Mouse (Mus musculus) activated CD4-positive, CD25-positive, alpha-beta regulatory T cell, adult 4 months (primary cell): ENCODE results near the gene Toe1. TPM values are rescaled to one million over a fixed set of nuclear protein-coding genes. Genes with fewer than 3 reads are reported as not detected.
"Not testable (repeated sequence)": the region's sequence is repeated elsewhere in the genome, so short reads cannot be mapped to it uniquely, and the experiment has no call there.

Experiments
- ATAC-seq: one replicate; pipeline ENCODE4 v1.8.0; 2017
- polyA plus RNA-seq, 2 experiments: library from polyadenylated mRNA; unstranded; fragments of 100-300 nt; shearing (Covaris generic); gene quantifications; one replicate each; pipeline ENCODE4 v1.2.1; 2017

Gene Toe1
- polyA plus RNA-seq: 10 to 100 TPM; 23.7 to 29.3 TPM

DNA sequence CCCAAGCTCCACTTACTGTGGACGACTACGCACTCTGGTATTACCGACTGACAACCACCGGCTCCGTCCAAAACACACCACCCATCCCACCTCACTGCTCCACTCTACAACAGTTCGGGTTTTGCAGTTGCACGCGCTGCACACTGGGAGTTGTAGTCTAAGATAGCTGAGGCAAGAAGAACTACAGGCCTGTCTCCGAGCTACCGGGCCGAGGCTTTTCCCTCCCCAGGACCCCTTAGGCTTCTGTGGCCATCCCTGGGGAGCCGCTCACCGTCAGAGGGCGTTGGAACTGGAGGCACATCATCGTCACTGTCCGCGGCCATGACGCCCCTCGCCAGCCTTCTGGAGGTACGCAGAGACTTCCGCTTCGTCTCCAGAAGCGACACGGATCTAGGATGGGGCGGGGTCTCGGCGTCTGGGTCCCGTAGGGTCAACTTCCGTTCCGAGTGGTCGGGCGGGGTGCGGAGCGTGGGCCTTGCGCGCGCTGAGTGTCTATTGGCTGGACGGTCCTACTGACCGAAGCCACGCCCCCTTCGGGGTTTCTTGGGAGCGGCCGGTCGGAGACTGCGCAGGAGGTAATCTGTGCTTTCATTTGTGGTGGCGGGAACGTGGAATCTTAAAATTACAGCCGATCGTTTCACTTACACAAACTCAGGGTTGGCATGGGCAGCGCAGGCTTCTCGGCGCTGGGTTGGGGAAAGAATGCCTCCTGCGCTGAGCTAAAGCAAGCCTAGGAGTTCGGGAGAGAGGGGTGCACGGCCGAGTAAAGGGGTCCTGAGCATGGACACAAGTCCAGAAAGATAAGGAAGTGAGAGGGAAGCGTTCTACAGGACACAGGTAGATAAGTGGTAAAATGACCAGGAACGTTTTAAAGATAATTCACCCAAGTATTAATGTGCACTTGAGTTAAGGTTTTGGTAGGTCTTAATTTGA lies at the start of gene Toe1, which contains the start of gene Mutyh:
Gene Toe1 (minus strand): TSS at position 444 of the 933 bp plus-strand sequence.
Gene Mutyh (plus strand): TSS at position 527 of the 933 bp plus-strand sequence.
- ATAC-seq: peak; percentile 98

DNA sequence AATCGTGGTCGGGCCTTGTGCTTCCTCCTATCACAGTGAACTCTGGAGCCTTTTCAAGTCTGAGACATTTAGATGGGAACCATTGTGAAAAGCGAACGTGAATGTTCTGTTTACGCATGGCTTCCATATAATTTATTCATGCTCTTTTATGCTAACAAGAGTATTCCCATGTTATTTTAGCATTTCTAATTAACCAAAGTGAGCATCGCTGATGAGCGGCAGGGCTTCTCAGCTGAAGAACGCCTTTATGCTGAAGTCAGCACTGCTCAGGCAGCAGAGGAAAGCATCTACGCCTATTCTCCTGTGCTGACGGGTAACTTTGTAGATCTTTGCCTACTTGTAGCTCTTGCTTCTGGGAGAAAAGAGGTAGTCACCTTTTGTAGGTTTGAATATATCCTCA lies 49.8 kb upstream of the Toe1 start:
- no peak for ATAC-seq

DNA sequence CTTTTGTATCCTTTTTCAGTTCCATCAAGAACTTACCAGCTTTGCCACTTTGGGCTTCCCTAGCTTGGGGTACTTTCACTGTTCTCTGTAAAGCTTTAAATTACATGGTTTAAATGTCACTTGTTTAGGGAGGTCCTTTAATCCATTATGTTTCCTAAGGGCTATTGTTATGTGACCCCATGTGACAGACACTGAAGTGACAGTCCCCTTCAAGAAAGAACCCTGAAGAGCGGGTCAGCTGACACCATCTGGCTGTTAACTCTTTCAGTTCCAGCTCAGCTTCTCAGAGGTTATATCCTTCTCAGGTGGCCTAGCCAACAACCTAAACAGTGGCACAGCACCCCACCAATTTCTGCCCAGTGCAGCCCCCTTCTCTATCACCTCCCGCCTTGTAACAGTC lies 46.8 kb upstream of the Toe1 start:
- ATAC-seq: no peak

DNA sequence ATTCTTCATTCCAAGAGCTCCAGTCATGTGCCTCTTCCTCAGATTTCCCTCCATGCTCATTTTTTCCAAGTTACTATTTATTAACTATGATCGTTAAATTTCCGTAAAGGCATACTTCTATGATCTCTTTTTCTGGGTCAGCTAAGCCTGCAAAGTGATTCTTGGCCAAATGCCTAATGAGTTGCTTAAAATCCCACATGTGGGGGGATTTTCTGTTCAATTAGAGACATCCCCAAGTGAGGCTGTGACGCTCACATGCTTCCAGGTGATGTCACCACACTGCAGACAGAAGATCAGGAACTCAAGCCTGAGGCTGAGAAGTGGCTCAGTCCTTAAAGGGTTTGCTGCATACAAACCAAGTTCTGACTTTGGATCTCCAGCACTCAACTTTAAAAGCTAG lies 42.5 kb upstream of the Toe1 start:
- ATAC-seq: no peak

DNA sequence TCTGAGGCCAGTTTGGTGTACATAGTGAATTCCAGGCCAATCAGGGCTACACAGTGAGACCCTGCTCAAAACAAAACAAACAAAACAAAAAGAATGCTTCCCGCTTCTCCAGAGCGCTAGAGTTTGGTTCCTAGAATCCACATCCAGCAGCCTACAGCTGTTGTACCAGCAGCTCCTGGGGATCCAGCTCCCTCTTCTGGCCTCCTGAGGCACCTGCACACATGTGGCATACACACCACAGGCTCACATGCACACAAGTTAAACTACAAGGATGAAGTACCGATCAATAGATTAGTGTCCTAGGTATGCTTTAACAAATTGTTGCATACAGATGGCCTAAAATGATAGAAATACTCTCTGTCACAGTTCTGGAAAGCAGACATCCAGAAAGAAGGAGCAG lies 36.9 kb upstream of the Toe1 start:
- ATAC-seq: no peak

DNA sequence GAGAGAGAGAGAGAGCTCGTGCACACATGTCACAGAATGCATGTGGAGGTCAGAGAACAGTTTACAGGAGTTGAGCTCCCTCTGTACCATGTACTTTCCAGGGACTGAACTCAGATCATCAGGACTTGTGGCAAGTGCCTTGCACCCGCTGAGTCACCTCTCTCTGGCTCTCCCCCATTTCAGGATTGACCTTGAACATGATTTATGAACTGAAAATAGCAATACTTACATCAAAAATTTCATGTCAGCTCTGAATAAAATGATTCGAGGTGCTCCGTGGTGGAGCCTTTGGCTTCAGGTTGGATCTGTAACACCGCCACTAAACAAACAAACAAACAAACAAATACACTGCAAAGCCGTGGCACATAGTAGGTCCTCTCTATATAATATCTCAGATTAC lies 33.4 kb upstream of the Toe1 start:
- ATAC-seq: no peak

DNA sequence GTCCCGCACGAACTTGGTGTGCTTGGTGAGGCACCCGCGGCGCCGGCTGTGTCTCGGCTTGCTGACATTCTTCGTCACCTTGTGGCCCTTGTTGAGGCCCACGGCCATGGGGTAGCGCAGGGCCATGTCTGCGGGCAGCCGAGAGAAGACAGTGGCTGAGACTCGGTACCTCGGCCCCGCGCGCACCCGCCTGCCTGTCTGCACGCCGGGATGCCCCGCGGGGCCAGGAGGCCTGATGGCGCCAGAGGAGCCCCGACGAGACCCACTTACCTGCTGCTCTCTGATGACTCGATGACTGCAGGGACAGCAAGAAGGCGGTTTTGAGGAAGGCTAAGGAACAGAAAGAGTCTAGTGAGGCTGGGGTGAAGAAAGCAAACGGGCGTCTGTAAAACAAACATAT lies 32.7 kb upstream of the Toe1 start:
- ATAC-seq: not testable (repeated sequence)

DNA sequence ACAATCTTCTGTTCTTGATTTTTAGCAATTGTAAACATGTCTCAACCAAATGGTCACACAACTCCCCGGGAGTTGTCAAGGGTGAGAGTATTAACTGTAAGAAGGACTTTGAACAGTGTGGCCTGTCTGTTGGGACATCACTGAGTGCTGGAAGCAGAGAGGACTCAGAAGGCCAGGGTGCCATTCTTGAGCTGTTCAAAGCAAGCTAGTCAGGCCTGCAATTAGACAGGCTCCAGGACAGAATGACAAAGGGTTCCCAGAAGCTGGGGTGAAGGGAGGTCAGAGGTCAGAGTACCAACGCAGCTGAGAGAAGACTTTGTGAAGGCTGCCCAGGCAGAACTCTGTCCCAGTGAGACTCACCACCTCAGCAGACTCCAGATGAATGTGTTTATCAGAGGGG lies 31.6 kb upstream of the Toe1 start:
- ATAC-seq: no peak

DNA sequence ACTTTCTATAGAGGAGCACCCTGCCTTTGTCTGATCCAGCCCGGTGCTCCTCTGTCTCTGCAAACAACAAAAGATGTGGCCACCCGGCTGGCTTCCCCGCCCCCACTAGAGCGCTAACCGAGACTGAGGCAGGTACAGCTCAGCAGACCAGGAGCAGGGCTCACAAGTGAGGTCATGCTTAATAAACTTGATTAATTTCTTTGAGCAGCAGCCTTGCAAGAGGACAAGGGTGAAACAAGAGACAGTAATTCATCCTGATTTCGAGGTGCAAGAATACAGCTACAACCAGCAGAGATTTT lies 22.6 kb upstream of the Toe1 start:
- no peak for ATAC-seq

DNA sequence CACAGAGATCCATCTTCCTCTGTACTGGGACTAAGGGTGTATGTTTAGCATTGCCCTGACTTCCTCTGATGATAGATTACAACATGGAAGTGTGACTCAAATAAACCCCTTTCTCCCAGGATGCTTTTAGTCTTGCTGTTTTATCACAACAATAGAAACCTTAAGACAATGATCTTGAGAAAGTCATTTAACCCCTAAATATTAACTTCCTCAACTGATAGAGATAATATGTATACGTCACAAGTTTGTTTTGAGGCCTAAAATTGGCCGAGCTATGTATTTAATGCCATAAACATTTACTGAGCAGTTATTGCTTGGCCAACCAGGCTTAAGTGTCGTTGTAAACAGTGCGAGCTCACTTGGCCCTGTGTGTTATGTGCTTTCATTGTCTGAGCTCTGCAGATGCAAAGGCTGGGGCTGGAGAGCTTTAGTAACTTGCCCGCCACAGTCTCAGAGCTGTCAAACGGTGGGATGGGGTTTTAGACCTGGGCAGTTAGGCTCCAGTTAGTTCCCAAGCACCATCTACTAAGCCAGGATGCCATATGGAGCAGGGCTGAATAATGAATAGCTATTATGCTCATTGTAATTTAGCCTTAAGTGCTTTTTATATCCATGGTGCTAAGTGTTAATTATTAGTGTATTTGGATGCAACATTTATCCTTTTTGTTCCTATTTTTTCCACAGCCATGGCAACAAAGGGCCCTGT lies 22.1 kb upstream of the Toe1 start:
- ATAC-seq: no peak

DNA sequence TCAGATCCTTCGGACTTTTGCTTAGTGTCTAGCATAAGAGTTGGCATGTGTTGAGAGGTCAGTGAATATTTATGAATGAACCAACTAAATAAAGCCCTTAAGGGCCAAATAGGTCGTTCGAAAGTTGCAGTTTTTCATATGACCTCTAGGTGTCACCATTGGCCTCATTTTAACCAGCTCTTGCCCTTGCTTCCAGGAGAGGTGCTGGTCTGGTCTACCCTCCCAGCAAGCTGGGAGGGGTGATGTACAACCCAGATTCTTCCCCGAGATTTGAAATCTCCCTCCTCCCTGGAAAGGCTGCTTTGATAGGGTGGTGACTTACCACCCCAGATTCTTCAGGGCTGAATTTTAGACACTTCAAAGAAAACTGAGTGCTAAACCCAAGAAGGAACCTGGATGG lies 20.4 kb upstream of the Toe1 start:
- ATAC-seq: peak; percentile 41

DNA sequence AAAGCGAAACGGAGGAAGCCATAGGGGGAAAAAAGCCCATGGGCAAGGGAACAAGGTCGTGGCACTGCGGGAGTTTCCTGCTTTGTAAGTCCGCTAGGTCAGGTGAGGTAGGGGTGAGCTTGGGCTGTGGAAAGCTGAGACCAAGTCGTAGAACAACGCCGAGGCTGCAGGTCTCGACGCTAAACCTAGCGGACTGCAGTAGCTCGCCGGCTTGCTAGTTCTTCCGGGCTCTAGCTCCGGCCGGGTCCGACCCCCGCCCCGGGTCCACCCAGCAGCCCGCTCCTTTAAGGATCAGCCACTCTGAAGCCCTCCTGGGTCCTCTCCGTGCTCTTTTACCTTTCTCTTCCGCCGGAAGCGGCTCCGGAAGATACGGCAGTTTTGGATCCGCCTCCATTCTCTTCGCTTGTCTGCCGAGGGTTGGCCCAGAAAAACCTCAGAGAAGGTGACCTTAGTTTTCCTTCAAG lies 17.1 kb upstream of the Toe1 start:
- ATAC-seq: peak; percentile 83

DNA sequence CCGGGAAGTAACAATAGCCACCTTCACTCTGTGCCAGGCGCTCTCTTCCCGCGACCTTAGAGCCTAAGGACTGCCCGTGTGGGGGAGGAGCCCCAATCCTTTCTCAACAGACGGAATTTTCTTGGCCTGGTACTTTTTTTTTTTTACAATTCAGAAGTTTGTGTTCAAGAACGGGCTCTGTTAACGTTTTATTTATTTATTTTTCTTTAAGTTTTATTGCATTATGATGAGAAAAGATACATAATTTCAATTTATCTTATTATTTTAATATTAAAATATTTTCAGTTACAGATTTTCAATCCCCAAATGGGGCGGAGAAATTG lies 14.2 kb upstream of the Toe1 start, which contains the start of gene Hpdl:
Gene Hpdl (minus strand): TSS at position 14 of the 323 bp plus-strand sequence.
- ATAC-seq: peak; percentile 15

DNA sequence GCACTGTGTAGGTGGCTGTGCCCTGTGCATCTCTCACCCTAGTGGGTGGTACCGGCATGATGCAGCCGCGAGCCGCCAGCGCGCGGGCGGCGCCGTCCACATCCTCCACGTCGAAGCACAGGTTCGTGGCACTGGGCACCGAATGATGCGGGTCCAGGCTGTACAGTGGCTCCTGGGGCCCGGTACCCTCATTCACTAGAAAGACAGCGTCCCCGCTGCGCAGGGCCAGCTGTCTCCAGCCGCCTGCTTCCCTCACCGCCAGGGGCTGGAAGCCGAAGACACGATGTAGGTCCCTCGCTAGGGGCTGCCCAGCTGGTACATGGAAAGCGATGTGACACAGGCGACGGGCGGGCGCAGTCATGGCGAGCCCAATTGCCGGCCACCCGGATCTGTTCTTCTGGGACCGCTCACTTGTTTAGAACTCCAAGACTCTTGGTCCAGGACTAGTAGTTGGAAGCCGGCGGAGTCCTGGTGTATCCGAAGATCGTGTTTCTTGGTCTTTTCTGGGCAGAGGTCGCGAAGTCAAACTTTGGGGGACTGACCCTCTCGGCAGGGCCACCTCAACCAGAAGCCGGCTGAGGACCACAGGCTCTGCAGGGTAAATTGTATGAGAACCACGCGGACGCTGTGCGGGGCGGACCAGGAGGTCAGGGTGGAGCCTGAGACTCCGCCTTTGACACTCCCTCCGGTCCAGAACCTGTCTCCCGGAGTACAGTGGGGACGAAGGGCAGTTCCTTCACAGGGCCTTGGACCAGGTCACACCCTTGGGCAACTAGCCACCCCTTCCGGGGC lies 13.7 kb upstream of the Toe1 start:
- peak; percentile 64 for ATAC-seq

DNA sequence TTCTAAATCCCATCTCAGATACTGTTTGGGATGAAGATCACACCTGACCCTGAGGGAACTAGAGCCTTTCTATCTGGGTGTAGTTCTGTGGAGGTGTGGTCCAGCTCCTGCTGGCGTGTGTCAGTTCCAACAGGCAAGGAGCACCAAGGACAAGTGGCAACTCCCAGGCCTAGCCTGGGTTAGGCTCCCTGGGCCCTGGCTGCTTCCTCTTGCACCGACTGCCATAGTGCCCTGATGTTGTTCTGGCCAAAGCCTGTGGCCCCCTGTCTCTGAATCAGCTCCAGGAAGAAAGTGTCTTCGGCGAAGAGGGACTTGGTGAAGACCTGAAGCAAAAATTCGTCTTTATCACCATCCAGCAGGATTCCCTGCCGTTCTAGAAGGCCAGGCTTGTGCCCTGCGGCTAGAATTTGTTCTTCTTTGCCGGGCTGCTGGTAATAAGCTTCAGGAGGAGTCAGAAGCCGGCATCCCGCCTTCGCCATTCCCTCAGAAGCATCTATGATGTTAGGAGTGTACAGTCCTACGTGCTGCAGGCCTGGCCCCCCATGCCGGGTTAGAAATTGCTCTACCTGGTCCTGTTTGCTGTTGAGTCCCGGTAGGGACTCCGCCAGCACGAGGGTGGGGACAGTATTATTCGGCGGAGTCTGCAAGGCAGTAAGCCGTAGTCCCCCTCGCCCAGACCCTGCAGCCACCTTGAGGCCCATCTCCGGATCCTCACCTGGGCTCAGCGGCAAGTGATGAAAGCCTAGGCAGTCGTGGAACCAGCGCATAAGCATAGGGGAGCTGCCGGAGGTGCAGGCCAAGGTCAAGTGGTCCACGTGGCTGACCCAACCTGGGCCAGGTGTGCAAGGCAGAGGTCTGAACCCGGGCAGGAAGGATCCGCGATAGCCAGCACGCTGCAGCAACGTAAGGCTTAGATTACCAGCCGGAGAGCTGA lies 12.8 kb upstream of the Toe1 start:
- no peak for ATAC-seq

DNA sequence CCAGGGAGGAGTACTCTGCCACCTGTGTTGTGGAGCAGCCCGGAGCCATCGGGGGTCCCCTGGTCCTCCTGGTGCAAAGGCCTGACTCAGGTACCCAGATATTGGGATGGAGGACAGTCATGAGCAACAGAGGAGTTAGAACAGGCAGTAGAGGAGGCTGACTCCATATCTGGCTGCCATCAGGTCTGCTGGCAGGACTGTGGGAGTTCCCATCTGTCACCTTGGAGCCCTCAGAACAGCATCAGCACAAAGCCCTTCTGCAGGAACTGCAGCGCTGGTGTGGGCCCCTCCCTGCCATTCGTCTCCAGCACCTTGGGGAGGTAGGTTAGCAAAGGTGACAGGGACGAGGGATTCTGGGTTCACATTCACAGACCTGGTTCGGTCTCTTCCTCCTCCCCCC lies 10.0 kb upstream of the Toe1 start:
- no peak for ATAC-seq

DNA sequence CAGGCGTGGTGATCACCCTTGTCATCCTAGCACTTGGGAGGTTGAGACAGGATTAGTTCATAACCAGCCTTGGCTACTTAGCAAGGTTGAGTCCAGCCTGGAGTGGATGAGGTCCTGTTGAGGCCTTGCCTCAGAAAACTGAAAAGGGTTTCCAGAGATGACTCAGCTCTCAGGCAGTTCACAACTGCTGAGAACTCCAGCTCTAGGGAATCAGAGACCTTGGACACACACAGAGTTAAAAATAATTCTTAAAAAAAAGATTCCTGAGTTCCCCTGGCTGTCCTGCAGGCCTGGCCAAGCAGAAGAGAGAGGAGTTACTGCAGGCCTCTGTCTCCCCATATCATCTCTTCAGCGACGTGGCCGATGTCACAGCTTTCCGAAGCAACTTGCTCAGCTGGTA lies 7.8 kb upstream of the Toe1 start:
- ATAC-seq: no peak

DNA sequence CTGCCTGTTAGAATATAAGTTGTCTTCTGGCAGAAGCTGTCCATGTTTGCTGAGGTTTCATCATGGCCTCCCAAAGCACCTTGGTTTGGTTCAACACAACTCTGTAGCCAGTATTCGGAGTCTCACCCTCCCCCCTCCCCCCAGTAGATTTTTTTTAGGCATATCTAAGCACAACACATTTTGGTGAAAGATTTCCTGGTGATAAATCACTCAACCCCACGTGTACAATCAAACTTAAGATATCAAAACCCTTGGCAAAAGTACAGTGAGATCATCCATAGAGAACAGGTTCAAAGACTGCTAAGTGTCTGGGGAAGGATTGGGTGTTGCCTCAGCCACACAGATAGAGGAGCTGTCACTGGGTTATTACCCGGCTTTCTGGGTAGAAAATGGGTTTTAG lies 3.6 kb upstream of the Toe1 start:
- no peak for ATAC-seq

DNA sequence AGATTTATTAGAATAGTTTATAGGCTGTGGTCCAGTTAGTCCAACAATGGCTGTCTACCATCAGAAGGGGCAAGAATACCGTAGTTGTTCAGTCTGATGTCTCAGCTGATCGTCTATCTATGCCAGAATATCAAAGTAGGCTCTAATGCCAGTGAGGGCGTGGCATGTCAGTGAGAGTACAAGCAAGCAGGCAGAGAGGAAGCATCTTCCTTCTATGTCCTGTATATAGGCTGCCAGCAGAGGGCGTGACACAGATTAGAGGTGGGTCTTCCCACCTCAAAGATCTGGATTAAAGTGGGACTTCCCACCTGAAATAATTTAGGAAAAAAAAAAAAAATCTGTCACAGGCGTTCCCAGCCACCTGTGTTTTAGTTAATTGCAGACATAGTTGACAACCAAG lies 7.5 kb downstream of the Toe1 start:
- ATAC-seq: peak; percentile 78

DNA sequence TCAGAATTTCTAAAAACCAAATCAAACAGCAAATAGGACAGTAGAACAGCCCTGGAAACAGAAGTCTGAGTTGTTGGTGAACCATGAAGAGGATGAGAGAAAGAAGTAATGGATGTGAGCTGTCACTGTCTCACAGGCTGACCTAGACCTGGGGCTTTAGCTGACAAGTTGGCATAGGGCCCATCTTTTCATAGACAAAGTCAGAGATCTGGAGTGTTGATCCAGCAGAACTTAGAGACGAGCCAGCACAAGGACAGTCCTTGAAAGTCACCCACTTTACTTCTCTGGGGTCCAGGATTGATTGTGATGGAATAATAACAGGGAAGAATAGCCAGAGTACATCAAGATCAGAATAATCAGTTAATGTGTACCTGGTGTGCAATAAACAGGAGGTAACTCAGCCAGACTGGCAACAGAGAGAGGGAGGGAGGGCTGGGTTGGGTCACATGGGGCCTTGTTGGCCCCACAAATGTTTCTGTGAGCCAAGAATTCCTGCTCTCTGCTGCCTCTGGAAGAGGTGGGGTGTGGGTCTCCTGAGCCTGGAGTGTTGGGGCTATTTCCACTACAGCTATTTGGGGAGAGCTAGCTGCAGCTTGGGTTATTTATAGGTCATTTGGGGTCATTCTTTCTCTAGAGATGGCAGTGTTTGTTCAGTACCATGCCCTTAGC lies 10.9 kb downstream of the Toe1 start:
- ATAC-seq: no peak

DNA sequence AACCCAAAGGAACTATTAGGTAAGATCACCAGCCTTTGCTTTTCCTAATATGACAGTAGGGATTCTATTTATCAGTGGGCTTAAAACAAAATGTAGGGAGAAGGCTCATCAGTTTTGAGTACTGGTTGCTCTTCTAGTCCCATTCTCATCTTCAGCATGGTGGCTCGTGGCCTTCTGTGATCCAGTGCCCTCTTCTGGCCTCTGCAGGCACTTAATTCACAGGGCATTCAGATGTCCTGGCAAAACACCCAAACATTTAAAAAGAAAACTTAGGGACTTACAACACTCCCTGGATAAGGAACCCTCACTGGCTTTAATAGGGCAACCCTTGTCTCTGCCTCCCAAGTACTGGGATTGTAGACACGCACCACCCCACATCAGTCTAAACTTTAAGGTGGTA lies 13.2 kb downstream of the Toe1 start:
- no peak for ATAC-seq

DNA sequence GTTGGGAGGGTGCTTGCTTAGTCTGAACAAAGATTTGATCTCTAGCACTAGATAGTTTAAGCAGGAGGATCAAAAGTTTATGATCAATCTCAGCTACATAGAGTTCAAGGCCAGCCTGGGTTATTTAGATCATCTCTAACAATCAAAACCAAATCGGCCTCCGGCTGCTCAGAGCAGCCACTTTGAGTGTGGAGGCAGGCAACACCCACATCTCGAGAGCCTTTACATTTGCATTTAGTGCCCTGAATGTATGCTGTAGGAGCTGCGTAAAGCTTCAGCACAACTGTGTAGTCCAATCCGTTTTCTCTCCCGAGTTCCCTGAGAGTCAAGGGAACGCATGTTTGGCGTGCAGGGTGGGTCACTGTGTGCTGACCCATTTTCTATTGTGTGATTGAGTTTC lies 15.0 kb downstream of the Toe1 start:
- ATAC-seq: no peak
